Mouse (Mus musculus): ENCODE results near the gene Gfpt1. TPM values are rescaled to one million over a fixed set of nuclear protein-coding genes. Genes with fewer than 3 reads are reported as not detected.
A peak's percentile ranks its signal among the peaks of the same experiment; 100 is the strongest.

The Gfpt1 gene
- total RNA-seq, 2 experiments from 2014 or later, result 32.3 to 32.7 TPM

- DNase-seq (ENCODE audit: low spot score), result no peak
Observed at GRCm38 (mm10) chr6:87133966-87134546, 91.4 kb downstream of the Gfpt1 start.

GRCm38 (mm10) chr6:87138479-87138878 lies 95.8 kb downstream of the Gfpt1 start:
- no peak for DNase-seq (ENCODE audit: low spot score)

- DNase-seq (ENCODE audit: low spot score), result peak; percentile 37
Observed at GRCm38 (mm10) chr6:87139796-87140553, 97.3 kb downstream of the Gfpt1 start.

Other genes starting within 250 kb of the Gfpt1 start
- gene Anxa4, start 249.3 kb upstream of the Gfpt1 start, total RNA-seq (2021), result 10 to 100 TPM; 14.6 to 28.1 TPM
- gene Aak1, start 193.3 kb upstream of the Gfpt1 start, total RNA-seq (2021), result 10 to 100 TPM; 30.5 to 46.5 TPM
- gene Nfu1, start 33.6 kb upstream of the Gfpt1 start, total RNA-seq (2021), result 10 to 100 TPM; 63.3 to 69.0 TPM
- gene D6Ertd527e, start 61.9 kb downstream of the Gfpt1 start, total RNA-seq (2021), result not detected

Data from gastrocnemius, adult 18-20 months (tissue).